Mouse (Mus musculus): ENCODE measurements around the gene Olfr340. TPM values are rescaled to one million over a fixed set of nuclear protein-coding genes. Genes with fewer than 3 reads are reported as not detected.
"Not testable (repeated sequence)": the region's sequence is repeated elsewhere in the genome, so short reads cannot be mapped to it uniquely, and the experiment has no call there.

Gene Olfr340
- not detected in 2 replicates for polyA plus RNA-seq (2016; fragmentation: Nextera tagmentation; extraction: Ambion mirVana)

GRCm38 (mm10) chr2:36452287-36452686 lies at the start of gene Olfr340:
Gene Olfr340, plus strand, starts transcription at chr2:36452587.
- 72% methylated on average over 1 of the region's 1 CpGs for WGBS
- Histone ChIP-seq H3K36me3 (no peaks in the 10 kb centered on the region), H3K4me3 (no peak within 1 kb of the TSS), H3K27me3 (ENCODE audit: insufficient read depth, poor library complexity, severe bottlenecking) (no peaks in the 10 kb centered on the region), H3K9me3 (peaks cover 16% of the 10 kb centered on the region; the same call in 1 of the 2 replicates), H3K27ac (no peak within 1 kb of the TSS), H3K4me1 (replicated peaks) (no peaks in the 10 kb centered on the region)
- no peak for DNase-seq (ENCODE audit: low spot score)

GRCm38 (mm10) chr2:36415174-36415573 lies 37.2 kb upstream of the Olfr340 start:
- WGBS = 91% methylated on average over 3 of the region's 3 CpGs
- not testable (repeated sequence) for H3K27me3 ChIP-seq (ENCODE audit: insufficient read depth, poor library complexity, severe bottlenecking)

GRCm38 (mm10) chr2:36415591-36415990 lies 36.8 kb upstream of the Olfr340 start:
- H3K27ac ChIP-seq; H3K4me3 ChIP-seq; DNase-seq (ENCODE audit: low spot score); H3K4me1 ChIP-seq (replicated peaks); H3K36me3 ChIP-seq; H3K27me3 ChIP-seq (ENCODE audit: insufficient read depth, poor library complexity, severe bottlenecking): not testable (repeated sequence)
- peaks cover 35% of the 10 kb centered on the region for H3K9me3 ChIP-seq
- WGBS = 87% methylated on average over 7 of the region's 7 CpGs

More at GRCm38 (mm10) chr2:36415174-36415573, 37.2 kb upstream of the Olfr340 start:
- peaks cover 35% of the 10 kb centered on the region for H3K9me3 ChIP-seq
- not testable (repeated sequence) for H3K4me1 ChIP-seq (replicated peaks); H3K4me3 ChIP-seq; H3K36me3 ChIP-seq; H3K27ac ChIP-seq; DNase-seq (ENCODE audit: low spot score)

- H3K27me3 ChIP-seq (ENCODE audit: insufficient read depth, poor library complexity, severe bottlenecking) = no peaks in the 10 kb centered on the region
- H3K27ac ChIP-seq = no peak within 1 kb of the TSS
- peaks cover 38% of the 10 kb centered on the region for H3K9me3 ChIP-seq
- DNase-seq (ENCODE audit: low spot score) = no peak
- no peaks in the 10 kb centered on the region for H3K36me3 ChIP-seq
- 86% methylated on average over 3 of the region's 3 CpGs for WGBS
- H3K4me3 ChIP-seq = no peak within 1 kb of the TSS
- H3K4me1 ChIP-seq (replicated peaks) = no peaks in the 10 kb centered on the region
These were observed 33.7 kb upstream of the Olfr340 start, which contains the start of gene Olfr339 for GRCm38 (mm10) chr2:36418647-36419046. Gene Olfr339, plus strand, starts transcription at chr2:36418947.

GRCm38 (mm10) chr2:36473634-36474033 lies 21.2 kb downstream of the Olfr340 start:
- no peak for DNase-seq (ENCODE audit: low spot score)
- no peak overlapping the region for H3K27ac ChIP-seq
- no peaks in the 10 kb centered on the region for H3K36me3 ChIP-seq
- no peaks in the 10 kb centered on the region for H3K4me1 ChIP-seq (replicated peaks)
- H3K4me3 ChIP-seq = no peak overlapping the region
- H3K27me3 ChIP-seq (ENCODE audit: insufficient read depth, poor library complexity, severe bottlenecking) = no peaks in the 10 kb centered on the region
- H3K9me3 ChIP-seq = peaks cover 36% of the 10 kb centered on the region

- Histone ChIP-seq H3K4me3 (no peak within 1 kb of the TSS), H3K36me3 (no peaks in the 10 kb centered on the region), H3K27me3 (ENCODE audit: insufficient read depth, poor library complexity, severe bottlenecking) (no peaks in the 10 kb centered on the region), H3K4me1 (replicated peaks) (no peaks in the 10 kb centered on the region), H3K27ac (no peak within 1 kb of the TSS), H3K9me3 (peaks cover 30% of the 10 kb centered on the region)
- DNase-seq (ENCODE audit: low spot score) = no peak
These were observed 30.0 kb downstream of the Olfr340 start, which contains the start of gene Olfr341 for GRCm38 (mm10) chr2:36482368-36482767. Gene Olfr341, minus strand, starts transcription at chr2:36482468.

Other genes starting within 250 kb of the Olfr340 start
- gene Ptgs1, start 222.2 kb upstream of the Olfr340 start, polyA plus RNA-seq (2016; fragmentation: Nextera tagmentation; extraction: Ambion mirVana) = 4.5 and 5.2 TPM in 2 replicates
- gene Olfr338, start 79.1 kb upstream of the Olfr340 start, polyA plus RNA-seq (2016; fragmentation: Nextera tagmentation; extraction: Ambion mirVana) = not detected in 2 replicates
- not detected in 2 replicates for gene Olfr339, start 33.6 kb upstream of the Olfr340 start, polyA plus RNA-seq (2016; fragmentation: Nextera tagmentation; extraction: Ambion mirVana)
- not detected in 2 replicates for gene Olfr341, start 29.9 kb downstream of the Olfr340 start, polyA plus RNA-seq (2016; fragmentation: Nextera tagmentation; extraction: Ambion mirVana)
- not detected in 2 replicates for gene Olfr342, start 72.4 kb downstream of the Olfr340 start, polyA plus RNA-seq (2016; fragmentation: Nextera tagmentation; extraction: Ambion mirVana)
- not detected in 2 replicates for gene Olfr344, start 114.1 kb downstream of the Olfr340 start, polyA plus RNA-seq (2016; fragmentation: Nextera tagmentation; extraction: Ambion mirVana)
- gene Olfr345, start 187.5 kb downstream of the Olfr340 start, polyA plus RNA-seq (2016; fragmentation: Nextera tagmentation; extraction: Ambion mirVana) = not detected in 2 replicates
- gene Olfr346, start 233.2 kb downstream of the Olfr340 start, polyA plus RNA-seq (2016; fragmentation: Nextera tagmentation; extraction: Ambion mirVana) = not detected in 2 replicates

Data from hindbrain, embryonic 10.5 days (tissue).